Mouse (Mus musculus) CH12.LX (cell line): ENCODE measurements around the gene Dgka. TPM values are rescaled to one million over a fixed set of nuclear protein-coding genes. Genes with fewer than 3 reads are reported as not detected.
A peak's percentile ranks its signal among the peaks of the same experiment; 100 is the strongest.

Experiments
- DNase-seq: peaks from one replicate; pipeline ENCODE4 v3.0.0-alpha.2; 2013; ENCODE audit errors: extremely low read depth
- H3K27ac ChIP-seq: 2 replicates; pipeline ENCODE4 v1.5.1; 2012; ENCODE audit warnings: low read depth, mild to moderate bottlenecking, control low read depth, moderate library complexity; ENCODE audit not compliant: insufficient read depth
- H3K27me3 ChIP-seq: replicated peaks from 2 replicates; pipeline ENCODE3; 2012; ENCODE audit warnings: inconsistent platforms
- H3K36me3 ChIP-seq, 2 experiments: replicated peaks in 1 of 2; 2 replicates each; pipeline versions ENCODE3 to v1.6.1; 2012; ENCODE audit warnings: inconsistent platforms in 1 of 2, low read length in 1 of 2, mild to moderate bottlenecking in 1 of 2, mixed read lengths in 1 of 2, moderate library complexity in 1 of 2; ENCODE audit not compliant: control insufficient read depth in 1 of 2, insufficient read depth in 1 of 2
- H3K4me1 ChIP-seq, 2 experiments: 2 replicates each; pipeline ENCODE4 v1.6.1; 2012; ENCODE audit warnings: inconsistent platforms in 1 of 2, moderate library complexity in 1 of 2; ENCODE audit not compliant: insufficient read depth in 2 of 2, control insufficient read depth in 1 of 2
- H3K4me2 ChIP-seq: 2 replicates; pipeline ENCODE4 v1.6.1; 2012; ENCODE audit warnings: low read depth, mild to moderate bottlenecking, control low read depth; ENCODE audit not compliant: poor library complexity, insufficient read depth, severe bottlenecking
- H3K4me3 ChIP-seq, 3 experiments: fragments of 150-350 bp in 1 of 3; sonication (generic) in 1 of 3; replicated peaks in 1 of 3; 2 replicates each; pipeline versions ENCODE3 to v1.5.1; 2011 to 2012; ENCODE audit warnings: low read depth in 2 of 3, low read length in 2 of 3, mild to moderate bottlenecking in 2 of 3, moderate library complexity in 2 of 3, control low read depth in 1 of 3, improper control_type of control experiment in 1 of 3, inconsistent platforms in 1 of 3, mixed read lengths in 1 of 3; ENCODE audit not compliant: poor library complexity in 1 of 3
- H3K79me2 ChIP-seq: replicated peaks from 2 replicates; pipeline ENCODE4 v1.6.1; 2012; ENCODE audit warnings: mild to moderate bottlenecking, moderate library complexity; ENCODE audit not compliant: control insufficient read depth, poor library complexity, insufficient read depth, severe bottlenecking; ENCODE audit errors: extremely low read depth
- H3K9ac ChIP-seq: 2 replicates; pipeline ENCODE4 v1.6.1; 2012; ENCODE audit warnings: low read depth, mild to moderate bottlenecking, control low read depth, moderate library complexity; ENCODE audit not compliant: insufficient read depth
- H3K9me3 ChIP-seq: replicated peaks from 2 replicates; pipeline ENCODE3; 2012; ENCODE audit warnings: low read length, inconsistent platforms, mixed read lengths
- CTCF ChIP-seq, 2 experiments: IDR thresholded peaks in 1 of 2; conservative IDR thresholded peaks in 1 of 2; 2 replicates each; pipeline ENCODE4 v1.5.1; 2011 to 2012; ENCODE audit warnings: low read depth in 2 of 2, low read length in 2 of 2, improper control_type of control experiment in 1 of 2, inconsistent platforms in 1 of 2, mild to moderate bottlenecking in 1 of 2, moderate library complexity in 1 of 2
- ELF1 ChIP-seq: IDR thresholded peaks from 2 replicates; pipeline ENCODE4 v1.6.1; 2014; ENCODE audit warnings: low read depth, mild to moderate bottlenecking, inconsistent platforms, low read length, improper control_type of control experiment
- EP300 ChIP-seq: IDR thresholded peaks from 2 replicates; pipeline ENCODE4 v1.6.1; 2011; ENCODE audit warnings: low read length, improper control_type of control experiment
- ETS1 ChIP-seq: conservative IDR thresholded peaks from 2 replicates; pipeline ENCODE4 v1.6.1; 2012; ENCODE audit warnings: low read depth, mild to moderate bottlenecking, inconsistent platforms, low read length, improper control_type of control experiment, moderate library complexity
- GABPA ChIP-seq: IDR thresholded peaks from 2 replicates; pipeline ENCODE4 v1.6.1; 2012; ENCODE audit warnings: low read depth, low read length, improper control_type of control experiment, inconsistent platforms; ENCODE audit not compliant: insufficient replicate concordance
- HCFC1 ChIP-seq: IDR thresholded peaks from 2 replicates; pipeline ENCODE4 v1.6.1; 2012; ENCODE audit warnings: low read depth, mild to moderate bottlenecking, inconsistent platforms, low read length, improper control_type of control experiment
- IRF4 ChIP-seq: IDR thresholded peaks from 2 replicates; pipeline ENCODE4 v1.6.1; 2014; ENCODE audit warnings: low read depth, mild to moderate bottlenecking, inconsistent platforms, low read length, improper control_type of control experiment
- JUN ChIP-seq: IDR thresholded peaks from 2 replicates; pipeline ENCODE4 v1.6.1; 2011; ENCODE audit warnings: low read depth, mild to moderate bottlenecking, low read length, improper control_type of control experiment, moderate library complexity; ENCODE audit not compliant: insufficient read depth
- KAT2A ChIP-seq: IDR thresholded peaks from 2 replicates; pipeline ENCODE4 v1.6.1; 2012; ENCODE audit warnings: low read length, improper control_type of control experiment, inconsistent platforms; ENCODE audit not compliant: insufficient replicate concordance
- MAX ChIP-seq: IDR thresholded peaks from 2 replicates; pipeline ENCODE4 v1.6.1; 2011; ENCODE audit warnings: low read length, improper control_type of control experiment
- MAZ ChIP-seq: IDR thresholded peaks from 2 replicates; pipeline ENCODE4 v1.6.1; 2012; ENCODE audit warnings: low read depth, mild to moderate bottlenecking, inconsistent platforms, low read length, improper control_type of control experiment, moderate library complexity
- MEF2A ChIP-seq: IDR thresholded peaks from 2 replicates; pipeline ENCODE4 v1.6.1; 2014; ENCODE audit warnings: low read depth, mild to moderate bottlenecking, inconsistent platforms, low read length, improper control_type of control experiment, borderline replicate concordance
- MXI1 ChIP-seq: IDR thresholded peaks from 2 replicates; pipeline ENCODE4 v1.6.1; 2011; ENCODE audit warnings: mild to moderate bottlenecking, low read depth, low read length, improper control_type of control experiment
- NELFE ChIP-seq: IDR thresholded peaks from 2 replicates; pipeline ENCODE4 v1.6.1; 2011; ENCODE audit warnings: low read depth, low read length, improper control_type of control experiment
- NRF1 ChIP-seq: IDR thresholded peaks from 2 replicates; pipeline ENCODE4 v1.6.1; 2014; ENCODE audit warnings: low read depth, mild to moderate bottlenecking, inconsistent platforms, low read length, improper control_type of control experiment, moderate library complexity
- PAX5 ChIP-seq: IDR thresholded peaks from 2 replicates; pipeline ENCODE4 v1.6.1; 2012; ENCODE audit warnings: low read length, inconsistent platforms, mixed read lengths
- POLR2A ChIP-seq: IDR thresholded peaks from 2 replicates; pipeline ENCODE4 v1.6.1; 2011; ENCODE audit warnings: low read depth, mild to moderate bottlenecking, improper control_type of control experiment, low read length
- RAD21 ChIP-seq: IDR thresholded peaks from 2 replicates; pipeline ENCODE4 v1.6.1; 2011; ENCODE audit warnings: low read depth, mild to moderate bottlenecking, low read length, improper control_type of control experiment, moderate library complexity
- RCOR1 ChIP-seq: conservative IDR thresholded peaks from 2 replicates; pipeline ENCODE4 v1.6.1; 2012; ENCODE audit warnings: low read depth, mild to moderate bottlenecking, inconsistent platforms, low read length, improper control_type of control experiment
- SIN3A ChIP-seq: IDR thresholded peaks from 2 replicates; pipeline ENCODE4 v1.6.1; 2012; ENCODE audit warnings: low read length, improper control_type of control experiment, inconsistent platforms
- SMC3 ChIP-seq: IDR thresholded peaks from 2 replicates; pipeline ENCODE4 v1.6.1; 2011; ENCODE audit warnings: low read depth, low read length, improper control_type of control experiment
- TCF12 ChIP-seq: IDR thresholded peaks from 2 replicates; pipeline ENCODE4 v1.6.1; 2014; ENCODE audit warnings: low read depth, mild to moderate bottlenecking, inconsistent platforms, low read length, improper control_type of control experiment
- UBTF ChIP-seq: IDR thresholded peaks from 2 replicates; pipeline ENCODE4 v1.6.1; 2012; ENCODE audit warnings: low read depth, mild to moderate bottlenecking, inconsistent platforms, low read length, improper control_type of control experiment, moderate library complexity
- USF1 ChIP-seq: IDR thresholded peaks from 2 replicates; pipeline ENCODE4 v1.6.1; 2014; ENCODE audit warnings: low read depth, mild to moderate bottlenecking, inconsistent platforms, low read length, improper control_type of control experiment
- USF2 ChIP-seq: conservative IDR thresholded peaks from 2 replicates; pipeline ENCODE4 v1.6.1; 2011; ENCODE audit warnings: low read depth, low read length, improper control_type of control experiment
- ZKSCAN1 ChIP-seq: IDR thresholded peaks from 2 replicates; pipeline ENCODE4 v1.6.1; 2012; ENCODE audit warnings: low read depth, inconsistent platforms, low read length, improper control_type of control experiment, borderline replicate concordance
- ZNF384 ChIP-seq: IDR thresholded peaks from 2 replicates; pipeline ENCODE4 v1.6.1; 2012; ENCODE audit warnings: low read depth, low read length, improper control_type of control experiment, inconsistent platforms
- dilution Hi-C: fragments of 300-500 bp; cut with MboI; formaldehyde crosslinking; loops from 2 replicates; pipeline ENCODE4 v1.14.3; 2020; ENCODE audit warnings: low sequenced_read_pairs; ENCODE audit not compliant: extremely low pct_unique_long_range_greater_than_20kb, extremely low pct_ligation_motif_present
- in situ Hi-C: fragments of 300-500 bp; cut with MboI; formaldehyde crosslinking; loops from 3 replicates; pipeline ENCODE4 v1.14.3; 2019; ENCODE audit warnings: low sequenced_read_pairs, low pct_ligation_motif_present, low pct_unique_long_range_greater_than_20kb, mixed read lengths
- polyA plus RNA-seq: library from polyadenylated mRNA; unstranded; fragments of >175 nt; gene quantifications from 2 replicates; pipeline ENCODE4 v1.2.1, GENCODE M21; 2012; ENCODE audit warnings: low read depth; ENCODE audit not compliant: insufficient read length
- total RNA-seq, 2 experiments: library from RNA; depleted of rRNA; stranded (reverse); fragments of 300-350 nt in 1 of 2; fragments of >200 nt in 1 of 2; gene quantifications; 2 replicates each; pipeline ENCODE4 v1.2.3; 2012 to 2014

Dgka gene
- total and polyA plus RNA-seq, 3 experiments: 3.4 to 9.0 (median 6.6) TPM

DNA sequence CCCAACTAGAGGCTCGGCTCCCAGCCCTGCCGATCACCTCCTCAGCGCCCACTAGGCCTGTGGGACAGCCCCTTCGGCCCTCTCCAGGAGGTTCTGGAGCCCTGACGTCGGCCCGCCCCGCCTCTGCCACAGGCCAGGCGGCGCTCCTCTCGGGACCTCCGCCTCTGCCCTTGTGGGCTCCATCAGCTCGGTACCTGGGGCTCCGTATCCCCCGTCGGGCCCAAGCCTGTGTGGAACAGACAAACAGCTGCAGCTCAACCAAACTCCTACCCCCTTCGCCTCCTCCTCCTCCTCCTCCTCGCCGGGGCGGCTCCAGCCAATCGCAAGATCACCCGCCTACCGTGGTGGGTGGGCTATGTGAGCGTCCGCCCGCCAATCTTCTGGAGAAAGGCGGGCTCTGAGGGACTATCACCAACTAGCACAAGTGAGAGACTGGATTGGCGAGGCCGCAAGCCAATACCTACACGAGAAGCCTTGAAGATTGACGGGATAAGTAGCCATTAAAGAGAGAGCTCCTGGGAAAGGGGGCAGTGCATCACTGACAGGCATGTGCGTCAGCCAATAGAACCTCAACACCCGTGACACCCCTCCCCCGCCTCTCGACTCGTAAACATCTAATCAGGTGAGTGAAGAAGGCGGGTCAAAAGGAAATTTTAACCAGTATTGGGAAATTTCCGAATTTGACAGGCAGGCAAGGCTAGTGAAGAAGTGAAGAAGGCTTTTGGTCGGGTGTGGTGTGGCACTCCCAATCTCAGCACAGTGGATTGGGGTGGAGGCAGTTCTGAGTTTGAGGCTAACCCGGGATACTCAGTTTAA, 48.5 kb downstream of the Dgka start, which contains the start of gene Rab5b (continued):
- TF ChIP-seq CTCF (conservative IDR thresholded peaks at IDR 0.05 in 1 of 2, IDR thresholded peaks at IDR 0.05 in 1 of 2; ENCODE audit: low read depth in 2 of 2, low read length in 2 of 2) (no peak), GABPA (no peak), USF1 (peak; percentile 55), KAT2A (peak; percentile 93), ETS1 (0 out of 2 replicates have a peak, but pooled peaks have one; percentile 9), RAD21 (no peak), SIN3A (peak; percentile 45), MAZ (peak; percentile 93), MEF2A (peak; percentile 49; the same call in 1 of the 2 replicates), UBTF (peak; percentile 96), PAX5 (no peak), NRF1 (peak; percentile 37; the same call in 1 of the 2 replicates), IRF4 (0 out of 2 replicates have a peak, but pooled peaks have one; percentile 6), MAX (peak; percentile 93), HCFC1 (peak; percentile 79), RCOR1 (no peak)

DNA sequence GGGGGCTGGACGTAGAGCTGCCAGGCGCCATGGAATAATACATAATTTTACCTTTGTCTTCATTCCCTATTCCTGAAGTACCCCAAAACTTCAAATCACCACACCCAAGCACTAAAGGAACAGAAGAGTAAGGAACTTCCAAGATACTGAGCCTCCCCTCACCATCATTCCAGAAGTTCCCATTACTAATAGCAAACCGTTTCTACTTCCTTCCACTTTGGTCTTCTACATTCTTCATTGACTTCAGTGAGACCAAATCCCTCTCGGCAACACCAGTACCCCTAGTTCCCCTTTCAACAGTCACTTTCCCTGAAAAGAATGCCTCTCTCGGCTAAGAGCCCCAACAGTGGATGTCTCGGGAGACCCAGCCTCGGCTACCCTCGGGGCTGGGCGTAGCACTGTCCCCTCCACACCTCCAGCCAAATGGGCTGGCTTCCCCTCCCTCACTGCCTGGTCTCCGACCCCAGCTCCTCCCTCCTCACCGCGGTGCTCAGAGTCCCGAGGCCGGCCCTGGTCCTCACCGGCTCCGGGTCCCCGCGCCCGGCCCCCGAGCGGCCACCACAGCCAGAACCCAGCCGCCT, 49.2 kb downstream of the Dgka start:
- H3K4me3 ChIP-seq: peak overlapping the region; percentile 67 to 95 (median 87)
- no peaks in the 10 kb centered on the region for H3K27me3 ChIP-seq
- H3K36me3 ChIP-seq: peaks cover 22 to 38% of the 10 kb centered on the region in 2 experiments
- H3K9me3 ChIP-seq: no peaks in the 10 kb centered on the region
- dilution Hi-C loops (no loop called here), in situ Hi-C loops (no loop called here)
- no peak for TF ChIP-seq USF2
- no peak for TF ChIP-seq HCFC1
- TF ChIP-seq TCF12: no peak
- TF ChIP-seq GABPA: no peak
- TF ChIP-seq KAT2A: no peak
- no peak for TF ChIP-seq SMC3
- 0 out of 2 replicates have a peak, but pooled peaks have one; percentile 11 for TF ChIP-seq EP300
- TF ChIP-seq ZKSCAN1: no peak
- TF ChIP-seq NELFE: no peak
- TF ChIP-seq ELF1: no peak
- TF ChIP-seq MXI1: 0 out of 2 replicates have a peak, but pooled peaks have one; percentile 6
- no peak for TF ChIP-seq JUN
- no peak for TF ChIP-seq ZNF384
- TF ChIP-seq MAZ: no peak
- no peak for TF ChIP-seq POLR2A
- no peak for TF ChIP-seq RAD21
- H3K4me2 ChIP-seq: peak overlapping the region; percentile 89
- DNase-seq: no peak
- H3K27ac ChIP-seq: peak overlapping the region; percentile 87
- peak overlapping the region; percentile 95 for H3K9ac ChIP-seq
- peaks cover 0 to 33% of the 10 kb centered on the region in 2 experiments; a peak in 2 of 4 replicates for H3K4me1 ChIP-seq
- H3K79me2 ChIP-seq: peaks cover 9% of the 10 kb centered on the region
